Mouse (Mus musculus) layer of hippocampus, postnatal 25 days (tissue): ENCODE data around the gene Efna4. TPM values are rescaled to one million over a fixed set of nuclear protein-coding genes. Genes with fewer than 3 reads are reported as not detected.

Experiments used
- DNase-seq, 2 experiments: peaks; one replicate each; pipeline ENCODE4 v3.0.0; 2022; ENCODE audit warnings: mixed read lengths in 2 of 2, low spot score in 1 of 2; ENCODE audit errors: extremely low spot score in 1 of 2
- total RNA-seq, 2 experiments: library from RNA; stranded (reverse); gene quantifications; 2 replicates each; pipeline ENCODE4 v1.2.3; 2021

The Efna4 gene
- total RNA-seq, 2 experiments from 2014 or later: 0.68 to 0.98 TPM

- DNase-seq: peak; percentile 85 to 95
These were observed 22.5 kb downstream of the Efna4 start for GRCm38 (mm10) chr3:89315195-89315929.

- DNase-seq: no peak
These were observed 23.0 kb downstream of the Efna4 start for GRCm38 (mm10) chr3:89314791-89315190.

DNA sequence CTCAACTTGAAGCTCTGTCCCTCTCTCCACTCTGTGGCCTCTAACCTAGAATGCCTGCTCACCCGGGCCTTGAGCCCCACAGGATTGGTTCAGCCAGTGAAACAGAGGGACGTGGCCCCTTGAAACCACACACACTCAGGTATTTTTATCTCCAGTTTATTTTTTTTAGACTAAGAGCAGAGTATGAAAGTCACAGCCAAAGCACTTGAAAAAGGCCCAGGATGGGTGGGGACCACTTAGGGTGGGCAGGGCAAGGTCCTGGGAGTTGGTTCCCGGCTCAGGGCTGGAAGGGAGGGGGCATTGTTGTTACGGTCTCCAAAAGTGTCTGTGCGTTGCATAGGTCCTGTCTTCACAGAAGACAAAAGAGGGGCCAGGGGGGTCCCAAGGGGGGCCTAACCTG lies 23.5 kb downstream of the Efna4 start:
- no peak for DNase-seq

- peak in 1 of 2 experiments; percentile 64 for DNase-seq
These were observed 29.7 kb downstream of the Efna4 start for GRCm38 (mm10) chr3:89308089-89308488.

DNA sequence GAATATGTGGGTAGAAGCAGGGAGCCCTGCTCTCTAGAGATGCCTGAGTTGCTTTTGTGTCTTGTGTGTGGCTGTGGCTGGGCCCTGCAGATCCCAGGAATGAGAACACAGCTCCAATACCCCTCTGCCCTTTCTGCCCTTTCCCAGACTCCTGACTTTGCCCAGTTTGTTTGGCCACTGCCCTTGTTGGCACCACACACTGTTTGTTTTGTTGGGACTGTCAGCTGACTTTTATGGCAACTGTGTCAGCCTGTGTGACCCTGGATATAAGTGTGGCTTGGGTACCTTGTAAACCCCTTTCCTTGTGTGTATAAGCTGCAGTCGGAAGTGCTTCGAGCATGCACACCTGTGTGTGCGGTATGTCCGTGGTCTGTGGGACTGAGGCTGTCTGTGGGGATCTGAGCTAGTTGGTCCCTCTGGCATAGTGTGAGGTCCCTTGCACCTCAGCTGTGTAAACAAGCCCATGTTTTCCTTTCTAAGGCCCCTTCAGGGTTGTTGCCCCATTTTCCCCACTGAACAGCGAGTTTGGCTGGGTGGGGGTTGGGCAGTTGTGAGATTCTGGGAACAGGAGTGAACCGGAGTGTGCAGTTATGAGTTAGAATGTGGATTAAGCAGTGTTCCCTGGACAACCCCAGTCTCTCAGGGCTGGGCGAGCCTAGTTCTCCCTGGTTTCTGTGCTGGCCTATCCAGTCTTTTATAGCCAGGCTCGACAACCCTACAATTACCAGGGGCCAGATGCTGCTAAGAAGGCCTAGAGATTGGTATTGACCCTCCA lies 32.1 kb downstream of the Efna4 start:
- DNase-seq: no peak

GRCm38 (mm10) chr3:89305105-89305504 lies 32.7 kb downstream of the Efna4 start:
- DNase-seq: no peak

- DNase-seq: no peak
These were observed 33.4 kb downstream of the Efna4 start for GRCm38 (mm10) chr3:89304440-89304839.

DNA sequence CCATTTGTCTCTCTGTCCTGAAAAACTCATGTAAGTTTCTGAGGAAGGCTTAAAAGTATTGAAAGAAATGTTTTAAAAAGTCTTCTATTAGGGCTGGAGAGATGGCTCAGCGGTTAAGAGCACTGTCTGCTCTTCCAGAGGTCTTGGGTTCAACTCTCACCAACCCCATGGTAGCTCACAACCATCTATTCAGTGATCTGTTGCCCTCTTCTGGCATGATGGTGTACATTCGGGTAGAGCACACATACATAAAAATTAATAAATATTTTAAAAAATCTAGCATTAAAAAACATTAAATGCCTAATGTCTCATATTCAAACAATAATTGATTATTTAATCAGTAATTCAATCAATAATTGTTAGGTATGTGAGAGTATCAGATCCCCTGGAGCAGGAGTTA lies 37.3 kb downstream of the Efna4 start:
- DNase-seq: no peak

DNA sequence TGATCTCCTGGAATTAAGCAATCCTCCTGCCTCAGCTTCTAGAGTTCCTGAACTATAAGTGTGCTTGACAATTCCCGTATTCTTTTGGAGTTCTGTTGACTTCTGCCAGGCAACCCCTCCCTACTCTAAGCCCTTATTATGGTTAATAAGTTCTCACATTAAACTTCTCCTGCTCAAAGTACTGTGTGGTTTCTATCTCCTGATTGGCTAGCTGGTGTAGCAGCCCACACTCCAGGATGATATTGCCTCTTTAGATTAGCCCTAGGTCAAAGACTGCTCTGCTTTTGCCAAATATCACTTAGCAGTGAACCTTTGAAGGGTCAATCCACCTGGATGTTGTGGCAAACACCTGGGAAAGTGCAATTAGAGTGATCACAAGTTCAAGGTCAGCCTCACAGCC lies 37.8 kb downstream of the Efna4 start:
- no peak for DNase-seq

- no peak for DNase-seq
These were observed 38.3 kb downstream of the Efna4 start for GRCm38 (mm10) chr3:89299499-89299898.

DNA sequence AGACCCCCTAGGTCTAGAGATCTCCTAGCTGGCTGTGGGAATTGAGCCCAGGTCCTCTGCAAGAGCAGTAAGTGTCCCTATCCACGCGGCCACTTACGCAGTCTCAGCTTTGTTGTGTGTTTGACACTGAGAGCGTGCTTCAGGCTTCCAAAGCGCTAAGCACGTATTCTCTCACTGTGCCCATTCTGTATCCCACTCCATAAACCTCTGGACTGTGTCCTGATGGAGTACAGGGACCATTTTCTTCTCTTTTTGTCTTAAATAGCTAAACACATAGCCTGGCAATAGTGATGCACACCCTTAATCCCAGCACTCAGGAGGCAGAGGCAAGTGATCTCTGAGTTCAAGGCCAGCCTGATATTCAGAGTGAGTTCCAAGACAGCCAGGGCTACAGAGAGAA lies 38.9 kb downstream of the Efna4 start:
- no peak for DNase-seq

GRCm38 (mm10) chr3:89296761-89297396 lies 40.9 kb downstream of the Efna4 start:
- DNase-seq: no peak

DNA sequence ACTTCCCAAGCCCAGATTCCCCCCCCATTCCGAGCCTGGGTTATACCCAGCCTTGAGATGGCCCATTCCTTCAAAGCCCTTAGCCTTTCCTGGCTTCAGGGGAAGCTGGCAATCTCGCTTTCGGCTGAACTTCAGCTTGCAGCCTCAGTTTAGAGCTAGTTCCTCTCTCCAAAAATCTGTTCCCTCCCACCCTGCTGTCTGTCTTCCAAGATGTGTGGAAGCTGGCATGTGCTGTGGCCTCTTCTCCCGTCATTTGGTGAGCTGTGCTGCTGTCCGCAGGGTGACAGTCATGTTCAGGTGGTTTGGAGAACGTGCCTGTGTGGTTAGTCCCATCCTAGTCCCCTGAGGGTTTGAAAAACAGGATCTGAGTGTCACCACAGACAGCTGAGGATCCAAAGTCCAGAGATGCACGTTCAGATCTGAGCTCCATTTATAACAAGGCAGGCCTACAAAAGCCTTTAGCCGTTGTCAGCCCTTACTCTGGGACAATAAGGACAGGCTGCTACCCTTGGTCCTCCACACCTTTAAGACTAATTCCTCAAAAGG lies 42.1 kb downstream of the Efna4 start:
- no peak for DNase-seq

DNA sequence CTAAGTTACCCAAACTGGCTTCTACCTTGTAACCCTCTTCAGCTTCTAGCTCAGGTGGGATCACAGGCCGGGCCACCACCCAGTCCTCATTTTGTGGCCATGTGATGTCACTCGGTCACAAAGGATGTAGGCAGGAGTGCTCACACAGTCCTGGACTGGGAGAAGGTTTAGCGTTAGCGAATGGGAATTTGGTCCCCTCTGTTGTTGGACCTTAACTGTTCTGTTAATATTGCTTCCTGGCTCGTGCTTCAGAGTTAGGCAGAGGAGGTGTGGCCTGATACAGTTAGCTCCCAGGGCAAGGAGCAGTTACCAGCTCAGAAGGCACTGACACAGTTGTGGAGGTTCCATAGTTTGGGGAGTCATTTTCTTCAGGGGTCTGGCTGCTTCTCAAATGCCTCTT lies 43.6 kb downstream of the Efna4 start:
- no peak for DNase-seq

GRCm38 (mm10) chr3:89293247-89293918 lies 44.4 kb downstream of the Efna4 start:
- no peak for DNase-seq

DNA sequence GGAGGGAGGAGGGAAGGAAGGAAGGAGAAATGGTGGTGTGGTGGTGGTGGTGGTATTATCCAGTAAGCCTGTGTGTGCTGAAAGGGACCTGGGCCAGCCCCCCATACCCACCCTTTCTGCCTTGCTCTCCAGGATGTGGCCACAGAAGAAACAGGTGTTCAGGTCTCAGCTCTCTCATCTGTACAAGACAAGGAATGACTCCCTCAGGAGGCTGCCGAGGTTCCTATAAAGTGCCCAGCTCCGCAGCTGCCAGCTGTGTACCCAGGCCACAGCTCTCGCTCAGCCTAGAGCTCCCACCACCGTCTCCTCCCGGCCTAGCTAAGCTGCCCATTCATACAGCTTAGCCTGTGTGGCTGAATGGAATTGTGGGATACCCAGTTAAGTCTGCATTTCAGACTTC lies 45.5 kb downstream of the Efna4 start:
- no peak for DNase-seq

- DNase-seq: no peak
These were observed 46.0 kb downstream of the Efna4 start for GRCm38 (mm10) chr3:89291874-89292273.

GRCm38 (mm10) chr3:89288503-89288928 lies 49.3 kb downstream of the Efna4 start:
- DNase-seq: no peak

DNA sequence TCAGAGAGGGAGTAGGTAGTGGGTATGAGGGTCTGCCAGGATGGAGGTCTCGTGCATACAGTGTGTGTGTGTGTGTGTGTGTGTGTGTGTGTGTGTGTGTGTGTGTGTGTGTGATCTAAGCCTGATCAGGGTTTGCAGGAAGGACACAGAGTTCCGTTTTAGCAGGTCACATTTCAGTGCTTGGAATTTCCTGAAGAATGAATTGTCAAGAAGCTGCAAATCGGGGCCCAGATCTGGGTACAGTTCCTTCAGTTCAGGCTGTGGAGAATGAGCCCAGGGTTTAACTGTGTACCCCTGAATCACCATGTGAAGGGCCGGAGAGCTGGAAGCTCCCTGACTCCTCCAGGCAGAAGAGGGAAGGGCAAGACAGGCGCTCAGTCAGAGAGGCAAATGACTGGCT lies 50.5 kb downstream of the Efna4 start:
- DNase-seq: no peak

GRCm38 (mm10) chr3:89285526-89285925 lies 52.3 kb downstream of the Efna4 start:
- DNase-seq: no peak

DNA sequence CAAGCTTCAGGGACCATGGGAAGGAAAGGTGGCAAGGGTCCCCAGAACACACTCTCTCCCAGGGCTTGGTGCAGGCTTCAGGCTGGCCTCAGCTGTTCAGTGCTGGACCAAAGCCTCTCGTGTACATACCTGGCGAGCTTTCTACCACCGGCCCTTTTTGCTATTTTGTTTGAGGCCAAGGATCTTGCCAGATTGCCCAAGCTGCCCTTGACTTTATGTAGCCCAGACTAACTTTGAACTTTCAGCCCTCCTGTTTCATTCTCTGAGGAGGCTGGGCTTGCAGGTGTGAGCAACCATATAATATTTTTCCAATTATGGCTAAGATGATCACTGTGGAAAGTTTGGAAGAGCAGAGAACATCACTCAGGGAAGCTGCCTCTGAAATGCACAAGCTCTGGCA lies 53.6 kb downstream of the Efna4 start:
- no peak for DNase-seq
